Mouse (Mus musculus) C2C12 (cell line): ENCODE data around the gene Kntc1.

ENCODE experiments used
- CTCF ChIP-seq: IDR thresholded peaks from one replicate; pipeline ENCODE4 v1.5.1; 2011; ENCODE audit not compliant: control insufficient read depth, insufficient read depth, insufficient read length
- FOSL1 ChIP-seq: IDR thresholded peaks from one replicate; pipeline ENCODE4 v1.8.0; 2011; ENCODE audit warnings: mild to moderate bottlenecking, low read length; ENCODE audit not compliant: poor library complexity, insufficient read depth, severe bottlenecking

DNA sequence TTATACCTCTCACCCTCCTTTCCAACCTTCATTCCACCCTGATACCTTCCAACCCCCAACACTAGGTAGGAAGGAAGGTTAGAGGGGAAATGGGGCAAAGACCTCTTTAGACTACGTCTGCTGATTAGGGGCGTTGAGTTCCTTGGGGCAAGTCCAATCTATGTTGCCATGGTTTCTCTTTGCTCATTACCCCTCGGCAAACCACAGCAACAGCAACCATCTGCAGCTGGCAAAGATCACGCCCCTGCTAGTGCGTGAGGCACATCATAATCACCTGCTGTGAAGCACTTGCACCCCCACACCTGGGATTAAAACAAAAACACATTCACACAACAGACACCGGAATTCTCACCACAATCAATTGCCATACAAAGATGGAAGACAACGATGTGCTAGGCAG is 73.2 kb downstream of the Kntc1 start:
- TF ChIP-seq FOSL1 (no peak), CTCF (no peak)
